Mouse (Mus musculus) midbrain, embryonic 15.5 days (tissue): Measurements from ENCODE around the gene Tspan17. TPM values are rescaled to one million over a fixed set of nuclear protein-coding genes. Genes with fewer than 3 reads are reported as not detected.

Experiments
- polyA plus RNA-seq: library from polyadenylated mRNA; unstranded; fragments of >200 nt; fragmentation: Nextera tagmentation; extraction: Ambion mirVana; gene quantifications from 2 replicates; pipeline ENCODE4 v1.2.1, GENCODE M21; 2015

Gene Tspan17
- polyA plus RNA-seq, 1 experiment from 2014 or later, result 49.3 TPM

Other genes with a start within 250 kb of the Tspan17 start
- gene 4833439L19Rik, start 223.9 kb upstream of the Tspan17 start, polyA plus RNA-seq, result 271 and 282 TPM in 2 replicates
- 116 and 121 TPM in 2 replicates for gene Arl10, start 214.4 kb upstream of the Tspan17 start, polyA plus RNA-seq
- 56.9 and 59.3 TPM in 2 replicates for gene Nop16, start 199.3 kb upstream of the Tspan17 start, polyA plus RNA-seq
- gene Higd2a, start 199.2 kb upstream of the Tspan17 start, polyA plus RNA-seq, result 229 and 232 TPM in 2 replicates
- gene Cltb, start 178.0 kb upstream of the Tspan17 start, polyA plus RNA-seq, result 200 and 201 TPM in 2 replicates
- 64.6 and 70.2 TPM in 2 replicates for gene Faf2, start 167.6 kb upstream of the Tspan17 start, polyA plus RNA-seq
- 92.2 and 97.3 TPM in 2 replicates for gene Rnf44, start 95.5 kb upstream of the Tspan17 start, polyA plus RNA-seq
- 0.15 and 0.30 TPM in 2 replicates for gene Cdhr2, start 87.9 kb upstream of the Tspan17 start, polyA plus RNA-seq
- 26.0 and 32.7 TPM in 2 replicates for gene Gprin1, start 39.5 kb upstream of the Tspan17 start, polyA plus RNA-seq
- gene Sncb, start 22.8 kb upstream of the Tspan17 start, polyA plus RNA-seq, result 56.0 and 56.4 TPM in 2 replicates
- gene Eif4e1b, start 5.4 kb upstream of the Tspan17 start, polyA plus RNA-seq, result not detected in 2 replicates
- 15.7 and 16.1 TPM in 2 replicates for gene Unc5a, start 160.0 kb downstream of the Tspan17 start, polyA plus RNA-seq
- 1.3 and 1.4 TPM in 2 replicates for gene Hk3, start 232.0 kb downstream of the Tspan17 start, polyA plus RNA-seq